Mouse (Mus musculus): ENCODE results near the gene Dlg2.

The Dlg2 gene

GRCm38 (mm10) chr7:91740748-91741147 is 1264.3 kb downstream of the Dlg2 start:
- no peak for DNase-seq (ENCODE audit: low read depth, low spot score)

- no peak for DNase-seq (ENCODE audit: low read depth, low spot score)
These were observed 1276.8 kb downstream of the Dlg2 start for GRCm38 (mm10) chr7:91753151-91753861.

GRCm38 (mm10) chr7:91767648-91768047 is 1291.2 kb downstream of the Dlg2 start:
- DNase-seq (ENCODE audit: low read depth, low spot score), result no peak

DNA sequence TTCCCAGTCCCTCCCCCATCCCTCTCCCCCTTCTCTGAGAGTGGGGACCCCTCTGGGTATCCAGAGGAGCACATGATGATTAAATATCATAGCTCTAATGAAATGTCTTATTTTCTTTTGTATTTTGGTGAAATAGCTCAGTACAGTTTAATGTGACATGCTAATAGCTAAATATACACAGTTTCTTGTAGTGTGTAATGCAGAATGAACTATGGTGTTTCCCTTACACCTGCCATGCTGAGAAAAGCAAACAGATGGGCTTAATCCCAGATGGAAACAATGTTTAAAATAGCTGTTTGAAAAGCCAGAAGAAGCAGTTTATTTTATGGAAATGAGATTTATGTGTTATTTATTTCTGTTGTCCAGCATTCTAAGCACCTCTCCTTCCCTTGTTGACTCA is 1302.2 kb downstream of the Dlg2 start:
- no peak for DNase-seq (ENCODE audit: low read depth, low spot score)

GRCm38 (mm10) chr7:91784617-91785016 is 1308.1 kb downstream of the Dlg2 start:
- DNase-seq (ENCODE audit: low read depth, low spot score), result no peak

DNA sequence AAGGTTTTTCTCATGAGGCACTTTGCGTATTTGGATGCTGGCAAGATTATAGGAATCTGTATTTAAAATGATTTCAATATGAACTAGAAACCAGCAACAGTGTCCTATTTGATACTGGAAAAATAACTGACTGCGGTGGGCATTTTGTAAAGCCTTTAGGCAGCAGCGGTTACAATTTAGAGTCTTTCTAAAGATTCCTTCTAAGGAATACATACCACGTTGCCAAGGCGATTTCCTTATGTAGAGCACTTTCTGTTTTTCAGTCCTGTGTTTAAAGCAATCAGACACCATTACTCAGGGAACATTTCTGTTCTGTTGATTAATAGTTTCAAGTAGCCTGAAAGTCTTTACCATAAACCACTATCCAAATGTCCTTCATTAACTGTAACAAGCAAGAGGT is 1309.0 kb downstream of the Dlg2 start:
- no peak for DNase-seq (ENCODE audit: low read depth, low spot score)

- no peak for DNase-seq (ENCODE audit: low read depth, low spot score)
These were observed 1309.4 kb downstream of the Dlg2 start for GRCm38 (mm10) chr7:91785871-91786270.

- no peak for DNase-seq (ENCODE audit: low read depth, low spot score)
These were observed 1314.6 kb downstream of the Dlg2 start for GRCm38 (mm10) chr7:91790949-91791564.

DNA sequence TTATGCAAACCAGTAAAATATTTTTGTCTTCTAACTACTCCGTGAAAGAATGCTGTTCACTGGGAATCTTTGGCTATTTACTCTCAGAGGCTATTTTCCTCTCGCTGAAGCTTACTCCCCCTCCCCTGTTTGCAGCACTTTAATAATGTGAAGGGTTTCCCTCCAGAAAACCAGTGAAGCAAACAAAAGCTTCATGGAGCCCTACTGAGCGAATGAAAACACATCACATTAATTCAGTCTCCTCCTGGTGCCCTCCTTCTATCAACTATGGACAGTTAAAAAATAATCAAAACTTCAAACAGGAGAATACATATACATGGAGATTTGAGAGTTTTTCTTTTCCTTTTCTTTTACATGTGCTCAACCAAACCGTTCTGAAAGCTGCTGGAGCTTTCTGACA is 1330.2 kb downstream of the Dlg2 start:
- no peak for DNase-seq (ENCODE audit: low read depth, low spot score)

GRCm38 (mm10) chr7:91810774-91811173 is 1334.3 kb downstream of the Dlg2 start:
- no peak for DNase-seq (ENCODE audit: low read depth, low spot score)

DNA sequence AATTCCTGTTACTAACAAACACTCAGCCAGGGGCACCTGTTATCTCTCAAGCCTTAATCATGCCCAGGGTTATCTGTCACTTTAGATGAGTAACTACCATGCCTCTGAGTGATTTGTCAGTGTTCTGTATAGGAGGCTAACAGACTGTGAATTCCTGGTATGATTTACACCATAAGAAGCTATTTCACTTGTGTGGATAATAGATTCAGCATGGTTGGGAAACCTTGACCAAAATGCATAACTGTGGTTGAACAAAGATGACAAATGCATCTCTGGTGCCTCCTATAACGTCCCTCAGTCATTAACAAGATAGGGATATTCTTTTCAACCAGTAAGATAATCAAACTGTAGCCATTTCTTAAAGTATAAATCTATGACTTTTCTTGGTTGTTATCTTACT is 1341.5 kb downstream of the Dlg2 start:
- no peak for DNase-seq (ENCODE audit: low read depth, low spot score)

- no peak for DNase-seq (ENCODE audit: low read depth, low spot score)
These were observed 1355.7 kb downstream of the Dlg2 start for GRCm38 (mm10) chr7:91832207-91832606.

GRCm38 (mm10) chr7:91845723-91846122 is 1369.3 kb downstream of the Dlg2 start:
- no peak for DNase-seq (ENCODE audit: low read depth, low spot score)

DNA sequence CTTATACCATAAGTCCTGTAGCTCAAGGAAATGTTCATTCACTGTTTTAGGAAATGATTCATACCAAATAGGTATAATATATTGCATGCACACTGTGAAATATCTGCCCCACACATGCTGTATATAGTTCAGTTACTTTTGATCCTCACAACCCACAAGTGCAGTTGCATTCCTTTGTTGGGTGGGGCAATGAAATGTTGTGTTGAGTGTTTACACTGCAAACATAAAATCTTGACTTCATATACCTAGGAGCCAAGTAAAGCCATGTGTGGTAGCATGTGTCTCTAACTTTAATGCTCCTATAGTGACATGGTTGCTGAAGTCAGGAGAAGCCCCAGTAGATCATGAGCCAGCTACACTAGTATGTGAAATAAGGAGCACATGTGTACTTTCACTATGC is 1372.9 kb downstream of the Dlg2 start:
- no peak for DNase-seq (ENCODE audit: low read depth, low spot score)

DNA sequence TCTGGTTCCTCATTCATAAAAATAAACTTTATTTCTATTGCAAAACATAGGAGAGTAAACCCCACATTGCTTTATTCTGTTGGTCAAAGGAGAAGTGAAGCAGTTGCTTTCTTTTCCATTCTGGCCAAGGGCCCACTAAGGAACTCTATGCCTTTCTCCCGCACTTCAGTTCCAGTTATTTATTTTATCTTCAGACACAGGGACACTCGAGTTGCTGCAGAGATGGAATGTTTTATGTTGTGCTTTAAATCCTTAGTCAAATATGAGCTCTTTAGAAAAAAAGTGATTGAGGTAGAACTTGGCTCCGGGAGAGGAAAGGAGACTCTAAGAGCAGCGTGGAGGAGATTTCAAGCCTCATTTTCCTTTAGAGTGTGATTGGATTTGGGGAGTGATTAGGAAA is 1377.2 kb downstream of the Dlg2 start:
- no peak for DNase-seq (ENCODE audit: low read depth, low spot score)

DNA sequence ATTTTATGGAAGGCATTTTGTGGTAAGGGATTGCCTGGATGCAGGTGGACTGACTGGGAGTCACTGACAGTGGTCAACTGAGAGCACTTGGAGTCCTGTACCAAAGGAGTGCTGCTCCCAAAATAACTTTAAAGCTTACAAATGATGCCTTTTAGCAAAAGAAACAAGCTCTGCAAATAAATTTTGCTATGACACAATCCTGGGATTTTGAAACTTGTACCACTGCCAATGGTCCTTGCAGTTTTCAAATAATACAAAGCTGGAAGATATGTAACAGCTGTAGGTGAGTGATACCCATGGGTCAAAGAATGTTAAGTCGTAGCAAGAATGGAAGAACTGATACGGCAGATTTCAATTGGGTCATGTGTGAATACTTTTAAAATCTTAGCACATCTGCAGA is 1380.5 kb downstream of the Dlg2 start:
- no peak for DNase-seq (ENCODE audit: low read depth, low spot score)

DNA sequence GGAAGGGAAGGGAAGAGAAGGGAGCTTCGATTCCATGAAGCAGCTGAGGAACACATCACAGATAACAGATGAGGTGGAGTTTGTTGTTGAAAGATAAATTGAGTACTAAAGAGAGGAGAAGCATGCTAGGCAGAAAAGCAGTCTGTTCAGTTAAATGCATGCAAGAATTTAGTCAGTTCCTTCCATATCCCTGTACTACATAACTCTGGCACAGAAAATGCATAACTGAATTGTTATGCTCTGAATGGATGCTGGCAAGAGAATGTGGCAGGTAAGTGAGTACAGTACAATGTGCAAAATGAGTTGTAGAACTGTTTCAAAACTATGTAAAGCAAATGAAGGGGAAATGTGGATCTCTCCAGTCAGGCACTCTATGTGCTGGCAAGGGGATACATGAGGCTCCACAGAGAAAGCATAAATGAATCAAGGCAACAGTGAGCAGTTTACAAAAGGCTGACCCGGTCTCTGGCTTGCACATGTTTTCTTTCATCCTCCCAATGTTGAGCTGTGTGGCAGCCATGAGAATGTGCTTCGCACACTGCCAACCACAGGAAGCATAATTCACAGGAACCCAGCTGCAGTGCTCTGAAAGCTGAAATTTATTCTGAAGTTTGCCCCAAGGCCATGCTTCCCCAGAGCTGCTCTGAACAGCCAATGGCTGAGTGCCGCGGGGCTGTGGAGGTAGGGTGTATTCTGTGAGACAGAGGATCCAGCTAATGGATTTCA is 1386.5 kb downstream of the Dlg2 start:
- peak; percentile 37 for DNase-seq (ENCODE audit: low read depth, low spot score)

GRCm38 (mm10) chr7:91868919-91869318 is 1392.4 kb downstream of the Dlg2 start:
- no peak for DNase-seq (ENCODE audit: low read depth, low spot score)

DNA sequence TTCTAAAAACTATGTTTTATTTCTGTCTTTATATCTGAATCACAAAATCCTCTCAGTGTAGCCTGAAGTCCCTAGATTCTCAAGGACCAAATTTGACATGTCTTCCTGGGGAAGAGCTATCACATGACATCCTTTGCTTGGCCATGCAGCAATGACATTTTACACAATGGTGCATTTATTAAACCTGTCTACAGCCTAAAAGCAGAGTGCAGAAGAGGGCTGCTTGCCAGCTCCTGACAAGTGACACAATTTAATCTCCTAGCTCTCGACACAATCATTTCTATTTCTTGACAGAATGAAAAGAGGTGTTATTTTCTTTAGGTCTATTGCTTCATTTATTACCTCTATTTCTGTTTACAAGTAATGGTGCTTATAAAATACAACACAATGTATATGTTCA is 1400.4 kb downstream of the Dlg2 start:
- DNase-seq (ENCODE audit: low read depth, low spot score), result no peak

DNA sequence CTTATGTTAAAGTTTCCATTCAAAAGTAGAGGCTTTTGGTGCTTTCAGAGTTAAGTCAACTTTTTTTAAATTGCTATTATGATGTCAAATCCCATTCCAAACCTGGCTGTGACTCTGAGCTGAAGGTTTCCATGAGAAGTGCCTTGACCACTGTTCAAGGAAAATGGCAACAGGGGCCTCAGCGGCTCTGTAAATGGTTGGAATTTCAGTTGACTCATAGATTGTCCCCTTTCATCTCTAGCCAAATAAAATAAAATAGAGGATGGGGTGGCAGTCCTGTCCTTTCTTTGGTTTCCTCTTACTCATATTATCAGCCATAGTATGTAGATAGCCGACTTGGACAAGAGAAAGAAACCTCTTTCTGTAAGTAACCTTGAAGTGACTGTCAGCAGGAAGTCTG is 1401.3 kb downstream of the Dlg2 start:
- DNase-seq (ENCODE audit: low read depth, low spot score), result no peak

DNA sequence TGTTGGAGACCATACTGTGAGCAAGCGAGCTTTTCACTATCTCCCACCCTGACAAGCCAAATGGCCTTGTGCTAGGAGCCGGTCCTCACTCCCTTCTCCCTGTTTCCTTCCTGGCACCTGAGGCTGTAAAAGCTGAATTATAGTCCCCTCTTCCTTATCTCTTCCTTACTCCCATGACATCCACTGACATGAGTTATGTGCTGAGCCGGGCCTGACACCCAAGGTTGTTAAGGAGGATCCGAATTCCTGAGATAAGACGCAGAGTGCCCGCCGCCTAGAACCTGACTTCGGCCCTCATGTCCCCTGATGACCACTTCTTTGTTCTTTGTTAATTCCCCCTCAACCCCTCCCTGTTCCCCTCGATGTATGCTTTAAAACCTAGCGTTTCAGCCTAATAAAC is 1409.9 kb downstream of the Dlg2 start:
- no peak for DNase-seq (ENCODE audit: low read depth, low spot score)

- DNase-seq (ENCODE audit: low read depth, low spot score), result no peak
These were observed 1417.5 kb downstream of the Dlg2 start for GRCm38 (mm10) chr7:91893991-91894390.

DNA sequence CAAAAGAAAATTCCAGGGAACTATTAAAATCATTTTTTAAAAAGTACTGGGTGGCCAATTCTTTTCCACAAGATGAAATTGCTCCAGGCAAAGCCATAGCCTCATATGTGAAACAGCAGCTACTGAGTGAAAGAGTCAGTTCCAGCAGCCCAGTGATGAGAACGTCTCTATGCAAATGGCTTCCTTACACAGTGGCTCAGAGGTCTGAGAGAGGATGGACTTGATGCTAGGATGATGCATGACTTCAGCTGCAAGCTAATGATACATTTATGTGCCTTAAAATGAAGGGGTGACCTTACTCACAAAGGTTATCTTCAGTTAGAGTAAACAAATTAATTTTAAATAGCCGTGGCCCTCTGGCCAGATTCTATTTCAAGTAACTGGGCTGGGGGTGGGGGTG is 1420.5 kb downstream of the Dlg2 start:
- DNase-seq (ENCODE audit: low read depth, low spot score), result no peak
